Mouse (Mus musculus) small intestine, adult 2 months (tissue): ENCODE data around the gene Msi2.

ENCODE experiments used
- CTCF ChIP-seq: fragments of 200-500 bp; IDR thresholded peaks from 2 replicates; pipeline ENCODE4 v1.5.1; 2012; ENCODE audit warnings: low read depth, mild to moderate bottlenecking, control low read depth, inconsistent platforms, low read length, moderate library complexity, mixed read lengths; ENCODE audit not compliant: insufficient replicate concordance, insufficient read length; ENCODE audit errors: extremely low read depth
- POLR2A ChIP-seq: fragments of 200-500 bp; IDR thresholded peaks from 2 replicates; pipeline ENCODE4 v1.6.1; 2012; ENCODE audit warnings: low read depth, mild to moderate bottlenecking, control low read depth, inconsistent platforms, low read length, moderate library complexity

GRCm38 (mm10) chr11:88638936-88639542 lies 79.3 kb downstream of the Msi2 start:
- TF ChIP-seq POLR2A (no peak), CTCF (no peak)
